Mouse (Mus musculus) heart, embryonic 14.5 days (tissue): ENCODE data around the gene Gm17364. TPM values are rescaled to one million over a fixed set of nuclear protein-coding genes. Genes with fewer than 3 reads are reported as not detected.
"Not testable (repeated sequence)": the region's sequence is repeated elsewhere in the genome, so short reads cannot be mapped to it uniquely, and the experiment has no call there.

ENCODE experiments used
- ATAC-seq: fragments of 200-750 bp; cut with Nextera tagmentation; 2 replicates; pipeline ENCODE4 v1.8.0; 2017; ENCODE audit warnings: low read depth, moderate TSS enrichment; ENCODE audit not compliant: insufficient number of reproducible peaks, insufficient read depth, low FRiP score
- H3K27ac ChIP-seq, 2 experiments: fragments of 200-500 bp in 1 of 2; fragments of 300-500 bp in 1 of 2; sonication (generic) in 1 of 2; replicated peaks in 1 of 2; 2 replicates each; pipeline ENCODE4 v1.5.1; 2012 to 2014; ENCODE audit warnings: low read depth in 2 of 2, low read length in 2 of 2, control low read depth in 1 of 2, mild to moderate bottlenecking in 1 of 2, mixed read lengths in 1 of 2; ENCODE audit not compliant: control insufficient read depth in 1 of 2, insufficient read depth in 1 of 2
- H3K27me3 ChIP-seq: fragments of 300-500 bp; sonication (generic); 2 replicates; pipeline ENCODE4 v1.6.1; 2014; ENCODE audit warnings: mild to moderate bottlenecking, low read length, control low read depth; ENCODE audit not compliant: control insufficient read depth, insufficient read depth
- H3K36me3 ChIP-seq: fragments of 300-500 bp; sonication (generic); 2 replicates; pipeline ENCODE4 v1.6.1; 2014; ENCODE audit warnings: mild to moderate bottlenecking, control low read depth, low read length, mixed read lengths; ENCODE audit not compliant: control insufficient read depth, insufficient read depth
- H3K4me1 ChIP-seq, 2 experiments: fragments of 200-500 bp in 1 of 2; fragments of 300-500 bp in 1 of 2; sonication (generic) in 1 of 2; 2 replicates each; pipeline ENCODE4 v1.6.1; 2012 to 2014; ENCODE audit warnings: low read length in 2 of 2, control low read depth in 1 of 2, mixed read lengths in 1 of 2; ENCODE audit not compliant: control insufficient read depth in 2 of 2, insufficient read depth in 2 of 2
- H3K4me2 ChIP-seq: fragments of 300-500 bp; sonication (generic); 2 replicates; pipeline ENCODE4 v1.6.1; 2014; ENCODE audit warnings: mild to moderate bottlenecking, low read length
- H3K4me3 ChIP-seq, 2 experiments: fragments of 200-500 bp in 1 of 2; fragments of 300-500 bp in 1 of 2; sonication (generic) in 1 of 2; 2 replicates each; pipeline ENCODE4 v1.5.1; 2012 to 2014; ENCODE audit warnings: low read length in 2 of 2, mild to moderate bottlenecking in 2 of 2, control low read depth in 1 of 2, low read depth in 1 of 2, moderate library complexity in 1 of 2; ENCODE audit not compliant: control insufficient read depth in 1 of 2, insufficient read depth in 1 of 2
- H3K9ac ChIP-seq: fragments of 300-500 bp; sonication (generic); 2 replicates; pipeline ENCODE4 v1.6.1; 2014; ENCODE audit warnings: mild to moderate bottlenecking, low read length
- H3K9me3 ChIP-seq: fragments of 300-500 bp; sonication (generic); 2 replicates; pipeline ENCODE4 v1.6.1; 2016; ENCODE audit warnings: low read length, control low read depth; ENCODE audit not compliant: control insufficient read depth
- WGBS: fragments of 180-500 bp; shearing (Covaris S2); extraction: QIAGEN DNeasy Blood & Tissue Kit; methylation state at CpG from one replicate; pipeline ENCODE4 v1.1.7; 2014; 5-methylcytosine and 5-hydroxymethylcytosine counted together
- polyA plus RNA-seq: library from polyadenylated mRNA; unstranded; fragments of >200 nt; fragmentation: Nextera tagmentation; extraction: Ambion mirVana; gene quantifications from 2 replicates; pipeline ENCODE4 v1.2.1, GENCODE M21; 2014

Gm17364 gene
- polyA plus RNA-seq, 1 experiment from 2014 or later: not detected

DNA sequence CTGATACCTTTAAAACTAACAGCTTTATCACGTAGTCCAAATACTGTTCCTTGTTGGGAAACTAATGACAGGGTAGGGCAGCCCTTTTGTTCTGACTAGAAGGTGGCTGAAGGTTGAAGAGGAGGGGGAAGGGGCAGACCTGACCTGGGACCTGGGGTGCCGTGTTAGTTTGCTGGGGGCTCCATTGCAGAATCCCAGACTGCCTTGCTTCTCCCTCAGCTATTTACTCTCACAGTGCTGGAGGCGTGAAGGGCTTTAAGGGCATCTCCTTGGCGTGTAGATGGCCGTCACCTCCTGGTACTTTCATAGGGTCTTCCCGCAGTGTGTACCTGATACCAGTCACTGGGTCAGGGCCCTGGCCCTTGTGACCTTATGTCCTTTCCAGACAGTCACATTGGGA is 21.6 kb downstream of the Gm17364 start:
- H3K4me1 ChIP-seq: peaks cover 2 to 11% of the 10 kb centered on the region in 2 experiments; a peak in 2 of 4 replicates
- no peaks in the 10 kb centered on the region for H3K27me3 ChIP-seq
- no peak overlapping the region for H3K9ac ChIP-seq
- no peaks in the 10 kb centered on the region for H3K9me3 ChIP-seq
- H3K27ac ChIP-seq: no peak overlapping the region
- 80% methylated on average over 6 of the region's 6 CpGs for WGBS
- no peak overlapping the region for H3K4me2 ChIP-seq
- no peak overlapping the region for H3K4me3 ChIP-seq
- ATAC-seq: no peak
- no peaks in the 10 kb centered on the region for H3K36me3 ChIP-seq

GRCm38 (mm10) chr13:41251667-41252066 is 22.1 kb downstream of the Gm17364 start:
- H3K9me3 ChIP-seq: no peaks in the 10 kb centered on the region
- no peak overlapping the region for H3K9ac ChIP-seq
- WGBS: 73% methylated on average over 5 of the region's 5 CpGs
- H3K4me1 ChIP-seq: peaks cover 2 to 11% of the 10 kb centered on the region in 2 experiments; a peak in 2 of 4 replicates
- no peak overlapping the region for H3K4me3 ChIP-seq
- H3K36me3 ChIP-seq: no peaks in the 10 kb centered on the region
- no peaks in the 10 kb centered on the region for H3K27me3 ChIP-seq
- no peak overlapping the region for H3K27ac ChIP-seq
- no peak for ATAC-seq
- no peak overlapping the region for H3K4me2 ChIP-seq

GRCm38 (mm10) chr13:41251232-41251631 is 22.5 kb downstream of the Gm17364 start:
- not testable (repeated sequence) for H3K4me3 ChIP-seq, H3K9me3 ChIP-seq, ATAC-seq, H3K27me3 ChIP-seq, H3K9ac ChIP-seq, H3K36me3 ChIP-seq, H3K27ac ChIP-seq
- 96% methylated on average over 5 of the region's 5 CpGs for WGBS
- Histone ChIP-seq H3K4me2 (peak overlapping the region; percentile 89), H3K4me1 (peaks cover 2 to 11% of the 10 kb centered on the region in 2 experiments; a peak in 2 of 4 replicates)

- Histone ChIP-seq H3K4me3 (peak overlapping the region; percentile 73 to 75), H3K27me3 (no peaks in the 10 kb centered on the region), H3K4me2 (peak overlapping the region; percentile 89), H3K27ac (peak overlapping the region in 1 of 2 experiments; percentile 85; a peak in 2 of 4 replicates), H3K36me3 (no peaks in the 10 kb centered on the region), H3K9ac (peak overlapping the region; percentile 77), H3K4me1 (peaks cover 2 to 11% of the 10 kb centered on the region in 2 experiments; a peak in 2 of 4 replicates), H3K9me3 (no peaks in the 10 kb centered on the region)
- WGBS: under 1% methylated on average over 27 of the region's 27 CpGs
- no peak for ATAC-seq
Measured at GRCm38 (mm10) chr13:41250318-41250981, 23.3 kb downstream of the Gm17364 start.

DNA sequence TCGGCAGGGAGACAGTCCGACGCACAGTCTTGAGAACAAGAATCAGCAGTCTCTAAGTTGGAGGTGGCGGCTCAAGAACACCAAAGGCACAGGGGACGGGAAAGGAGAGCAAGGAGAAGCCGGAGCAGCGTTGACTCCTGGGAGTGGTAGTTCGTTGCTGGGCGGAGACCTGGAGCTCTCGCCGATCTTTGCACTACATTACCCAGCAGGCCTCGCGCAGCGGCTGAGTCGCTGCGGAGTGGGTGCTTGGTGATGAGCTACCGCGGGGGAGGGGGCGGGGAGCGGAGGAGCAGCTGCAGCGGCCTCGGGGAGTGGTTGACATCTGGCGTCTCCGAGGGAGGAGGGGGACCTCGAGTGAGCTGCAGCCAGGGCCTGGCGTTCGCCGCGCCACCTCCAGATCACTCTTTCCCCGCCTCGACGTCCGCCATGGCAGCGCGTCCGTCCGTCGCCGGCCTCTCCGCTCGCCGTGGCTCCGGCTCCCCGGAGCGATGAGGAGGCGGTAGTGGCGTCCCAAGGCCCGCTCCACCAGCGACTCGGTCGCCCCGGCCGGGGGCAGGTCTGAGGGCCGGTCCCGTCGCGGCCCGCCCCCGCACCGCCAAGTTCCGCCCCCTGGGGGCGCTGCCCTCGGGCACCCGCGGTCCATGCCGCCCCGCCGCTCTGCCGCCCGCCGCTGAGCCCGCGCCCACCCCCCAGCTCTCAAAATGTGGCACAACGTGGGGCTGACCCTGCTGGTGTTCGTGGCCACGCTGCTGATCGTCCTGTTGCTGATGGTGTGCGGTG is 24.0 kb downstream of the Gm17364 start, which contains the start of gene Smim13:
TSS of gene Smim13 (plus strand) at position 307 of the 780 bp plus-strand sequence.
- no peaks in the 10 kb centered on the region for H3K36me3 ChIP-seq
- H3K4me1 ChIP-seq: peaks cover 2 to 11% of the 10 kb centered on the region in 2 experiments; a peak in 3 of 4 replicates
- peak within 1 kb of the TSS; percentile 77 for H3K9ac ChIP-seq
- H3K4me3 ChIP-seq: peak within 1 kb of the TSS; percentile 73 to 75
- H3K27me3 ChIP-seq: no peaks in the 10 kb centered on the region
- no peaks in the 10 kb centered on the region for H3K9me3 ChIP-seq
- peak; percentile 95 for ATAC-seq
- under 1% methylated on average over 53 of the region's 78 CpGs for WGBS
- peak within 1 kb of the TSS; percentile 89 for H3K4me2 ChIP-seq
- H3K27ac ChIP-seq: peak within 1 kb of the TSS; percentile 79 to 85

DNA sequence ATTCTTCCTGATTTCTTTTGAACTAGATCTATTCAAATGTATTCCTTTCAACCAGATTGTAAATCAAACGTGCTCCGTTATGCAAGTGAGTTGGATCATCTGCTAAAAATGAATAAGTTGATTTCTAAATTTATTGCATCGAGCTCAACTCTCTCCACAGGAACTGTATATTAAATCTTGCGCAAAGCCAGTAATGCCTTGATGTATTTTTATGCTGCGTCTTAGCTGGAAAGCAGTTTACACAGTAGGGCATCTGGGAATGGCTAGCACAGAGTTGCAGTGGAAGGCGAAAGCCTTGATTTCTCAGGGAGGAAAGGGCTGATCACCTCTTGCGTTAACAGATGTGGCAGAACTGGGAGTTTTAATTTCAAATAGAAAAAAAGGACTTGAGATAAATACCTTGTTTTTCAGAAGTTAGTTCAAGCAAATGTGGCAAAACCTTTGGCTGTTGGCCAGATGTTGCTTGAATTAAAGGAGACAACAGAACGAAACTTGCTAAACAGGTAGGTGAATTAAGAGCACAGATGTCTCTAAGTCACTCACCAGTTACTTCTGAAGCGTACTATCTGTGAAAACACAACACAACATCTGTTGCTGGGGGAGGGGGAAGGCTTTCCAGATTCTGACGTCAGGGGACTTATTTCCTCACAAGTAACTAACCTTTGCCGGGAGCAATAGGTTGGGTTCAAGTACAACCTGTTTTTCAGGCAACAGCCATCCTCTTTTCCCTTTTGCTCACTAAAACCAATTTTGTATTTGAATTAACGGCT is 24.8 kb downstream of the Gm17364 start:
- peaks cover 4 to 11% of the 10 kb centered on the region in 2 experiments for H3K4me1 ChIP-seq
- peak overlapping the region; percentile 67 to 84 for H3K27ac ChIP-seq
- peak overlapping the region; percentile 77 for H3K9ac ChIP-seq
- no peaks in the 10 kb centered on the region for H3K36me3 ChIP-seq
- H3K9me3 ChIP-seq: no peaks in the 10 kb centered on the region
- ATAC-seq: no peak
- H3K27me3 ChIP-seq: no peaks in the 10 kb centered on the region
- peak overlapping the region; percentile 89 for H3K4me2 ChIP-seq
- H3K4me3 ChIP-seq: peak overlapping the region; percentile 59 to 75
- 38% methylated on average over 12 of the region's 12 CpGs for WGBS

GRCm38 (mm10) chr13:41244306-41244830 is 29.4 kb downstream of the Gm17364 start:
- no peak overlapping the region for H3K4me3 ChIP-seq
- WGBS: 30% methylated on average over 6 of the region's 6 CpGs
- H3K4me1 ChIP-seq: peaks cover 0 to 3% of the 10 kb centered on the region in 2 experiments; a peak in 2 of 4 replicates
- H3K27ac ChIP-seq: no peak overlapping the region
- no peak for ATAC-seq
- no peak overlapping the region for H3K9ac ChIP-seq
- no peaks in the 10 kb centered on the region for H3K36me3 ChIP-seq
- H3K9me3 ChIP-seq: 0 out of 2 replicates have a peak, but pooled peaks cover 4% of the 10 kb centered on the region
- H3K4me2 ChIP-seq: no peak overlapping the region
- no peaks in the 10 kb centered on the region for H3K27me3 ChIP-seq
